Mouse (Mus musculus) cerebellum, adult 18-20 months (tissue): ENCODE data around the gene Gm9913.

Experiments used
- DNase-seq, 2 experiments: peaks; one replicate each; pipeline ENCODE4 v3.0.0; 2021

Gene Gm9913

DNA sequence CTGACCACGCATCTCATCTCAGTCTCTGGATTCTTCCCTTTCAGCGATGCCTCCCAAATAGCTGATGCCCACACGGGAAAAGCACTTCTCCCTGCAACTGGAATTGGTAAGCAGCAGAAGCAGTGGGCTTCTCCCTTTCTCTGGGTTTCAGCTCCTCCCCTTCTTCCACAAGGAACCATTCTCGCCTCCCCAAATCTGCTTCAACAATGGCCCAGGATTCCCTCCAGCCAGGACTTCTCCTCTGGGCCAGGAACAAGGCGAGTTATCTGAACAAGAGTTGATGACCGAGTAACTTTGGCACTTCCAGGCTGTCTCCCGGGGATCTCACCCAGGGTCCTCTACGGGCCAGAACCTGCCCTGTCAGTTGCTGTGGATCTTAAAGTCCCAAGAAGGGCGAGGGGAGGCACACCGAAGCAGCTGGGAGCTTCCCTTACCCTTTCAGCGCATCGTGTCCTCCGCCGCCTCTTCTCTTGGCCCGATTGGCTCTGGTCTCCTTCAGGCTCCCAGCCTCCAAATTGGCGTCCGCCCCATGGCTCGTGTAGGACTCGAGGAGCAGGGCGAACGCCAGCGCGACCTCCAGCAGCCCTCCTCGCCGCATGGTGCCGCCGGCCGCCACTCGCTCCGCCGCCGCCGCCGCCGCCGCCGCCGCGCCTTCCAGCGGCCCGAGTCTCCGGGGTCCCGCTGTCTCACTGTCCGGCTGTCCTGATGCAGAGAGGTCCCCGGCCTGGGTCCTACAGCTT lies at the start of gene Gm9913:
Gene Gm9913 (plus strand): TSS at position 84 of the 740 bp plus-strand sequence.
- DNase-seq, result peak; percentile 5 to 8

GRCm38 (mm10) chr2:125456059-125456789 lies 48.7 kb upstream of the Gm9913 start:
- no peak for DNase-seq

DNA sequence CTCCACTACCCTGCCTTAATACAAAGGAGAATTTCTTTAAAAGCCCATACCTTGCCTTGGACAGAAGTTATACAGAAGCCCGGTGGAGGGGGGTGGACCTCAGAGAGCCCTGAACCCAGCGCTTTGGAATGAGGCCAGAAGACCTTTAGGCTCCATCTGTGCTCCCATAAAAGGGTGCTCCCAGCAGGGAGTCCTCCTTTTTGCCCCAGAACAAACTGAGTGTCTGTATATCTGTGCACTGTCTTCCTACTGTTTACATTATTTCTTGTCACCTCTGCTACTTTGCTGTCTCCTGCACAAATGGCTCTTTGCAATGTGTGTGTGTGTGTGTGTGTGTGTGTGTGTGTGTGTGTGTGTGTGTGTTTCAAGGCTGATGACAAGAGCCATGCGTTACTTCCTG lies 45.8 kb upstream of the Gm9913 start:
- DNase-seq, result no peak

DNA sequence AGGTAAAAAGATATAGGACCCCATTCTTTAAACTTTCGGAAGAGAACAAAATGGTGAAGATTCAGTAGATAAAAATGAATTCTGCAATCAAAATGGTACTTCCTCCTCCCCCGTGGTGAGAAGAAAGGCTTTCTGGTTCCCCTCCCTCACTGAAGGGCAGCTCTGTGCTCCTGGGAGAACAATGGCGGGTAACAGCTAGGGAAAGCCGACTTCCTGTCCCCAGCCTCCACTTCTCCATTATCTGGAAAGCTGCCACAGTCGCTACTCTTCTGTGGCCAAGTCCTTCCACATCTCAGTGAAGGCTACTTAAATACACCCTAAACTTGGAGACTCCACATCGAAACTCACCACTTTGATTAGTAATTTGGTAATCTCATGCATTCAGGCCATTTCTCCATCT lies 40.9 kb upstream of the Gm9913 start:
- no peak for DNase-seq

GRCm38 (mm10) chr2:125470553-125471295 lies 34.2 kb upstream of the Gm9913 start:
- no peak for DNase-seq

DNA sequence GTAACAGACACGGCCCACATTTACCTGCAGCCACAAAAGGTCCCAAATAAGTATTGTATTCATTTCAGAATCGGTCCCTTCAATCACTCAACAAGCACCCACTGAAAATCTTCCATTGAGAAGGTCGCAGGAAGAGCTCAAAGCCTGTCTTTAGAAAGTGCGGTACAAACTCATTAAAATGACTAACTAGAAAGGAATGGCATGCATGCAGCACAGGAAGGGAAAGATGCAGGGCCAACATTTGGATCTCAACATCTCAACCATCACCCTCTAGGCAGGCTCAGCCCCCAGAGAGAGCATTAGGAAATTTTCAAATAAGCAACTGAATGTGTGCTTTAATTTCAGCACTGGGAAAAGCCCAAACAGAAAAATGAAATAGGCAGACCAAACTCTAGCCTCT lies 33.2 kb upstream of the Gm9913 start:
- DNase-seq, result no peak

GRCm38 (mm10) chr2:125473228-125473627 lies 31.7 kb upstream of the Gm9913 start:
- DNase-seq, result no peak

GRCm38 (mm10) chr2:125474690-125475089 lies 30.2 kb upstream of the Gm9913 start:
- DNase-seq, result no peak

- no peak for DNase-seq
Observed at GRCm38 (mm10) chr2:125476231-125476630, 28.7 kb upstream of the Gm9913 start.

GRCm38 (mm10) chr2:125477367-125477766 lies 27.5 kb upstream of the Gm9913 start:
- no peak for DNase-seq

GRCm38 (mm10) chr2:125478705-125479104 lies 26.2 kb upstream of the Gm9913 start:
- no peak for DNase-seq

DNA sequence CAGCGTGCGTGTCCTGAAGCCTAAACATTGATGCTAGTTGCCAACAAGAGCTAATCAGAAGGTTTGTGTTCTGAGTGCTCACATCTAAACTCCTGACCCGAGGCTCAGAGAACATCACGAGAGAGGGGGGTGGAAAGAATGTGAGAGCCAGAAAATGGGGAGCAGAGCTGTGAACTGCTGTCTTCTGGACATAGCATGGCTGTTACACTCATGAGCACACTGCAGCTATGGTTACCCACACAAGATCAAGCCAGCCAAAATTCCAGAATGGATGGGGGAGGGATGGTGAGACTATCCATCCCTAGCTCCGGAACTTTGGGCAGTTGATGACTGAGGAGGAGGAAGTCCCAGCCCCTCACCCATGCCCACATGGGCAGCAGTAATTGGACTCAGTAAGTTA lies 24.8 kb upstream of the Gm9913 start:
- no peak for DNase-seq

GRCm38 (mm10) chr2:125481116-125481515 lies 23.8 kb upstream of the Gm9913 start:
- no peak for DNase-seq

DNA sequence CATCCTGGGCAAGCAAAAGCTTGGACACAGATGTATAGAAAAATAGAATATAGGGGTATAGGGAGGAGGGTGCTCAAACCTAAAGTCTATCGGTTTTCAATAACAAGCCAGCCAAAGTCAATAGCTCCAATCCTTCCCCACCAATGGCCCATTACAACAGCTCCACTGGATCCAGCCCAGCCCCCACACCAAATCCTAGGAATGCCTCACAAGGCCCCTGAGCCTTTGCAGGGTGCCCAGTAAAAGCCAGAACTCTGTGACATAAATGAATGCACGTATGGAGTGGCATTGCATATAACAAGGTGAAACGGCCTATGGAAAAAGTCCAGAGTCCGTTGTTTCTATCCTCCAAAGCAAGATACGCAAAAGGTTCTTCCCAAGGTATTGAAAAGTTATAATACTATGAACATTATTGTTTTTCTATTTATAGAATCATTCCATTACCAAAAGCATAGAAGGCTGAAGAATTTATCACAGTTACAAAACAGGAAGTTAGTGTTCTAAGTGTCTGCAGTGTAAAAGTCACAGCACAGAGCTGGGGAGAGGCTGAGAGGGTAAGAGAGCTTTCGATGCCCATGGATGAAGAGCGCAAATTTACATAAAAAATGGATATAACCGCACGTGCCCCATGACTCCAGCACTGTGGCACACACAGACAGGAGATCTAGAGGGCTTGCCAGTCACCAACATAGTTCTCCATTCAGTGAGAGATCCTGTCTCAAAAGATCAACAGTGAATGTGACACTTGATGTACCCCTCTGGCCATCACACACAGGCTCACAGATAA lies 23.2 kb upstream of the Gm9913 start:
- DNase-seq, result no peak

- DNase-seq, result no peak
Observed at GRCm38 (mm10) chr2:125484164-125484563, 20.7 kb upstream of the Gm9913 start.

GRCm38 (mm10) chr2:125484910-125485309 lies 20.0 kb upstream of the Gm9913 start:
- no peak for DNase-seq

GRCm38 (mm10) chr2:125489979-125490378 lies 14.9 kb upstream of the Gm9913 start:
- DNase-seq, result no peak

DNA sequence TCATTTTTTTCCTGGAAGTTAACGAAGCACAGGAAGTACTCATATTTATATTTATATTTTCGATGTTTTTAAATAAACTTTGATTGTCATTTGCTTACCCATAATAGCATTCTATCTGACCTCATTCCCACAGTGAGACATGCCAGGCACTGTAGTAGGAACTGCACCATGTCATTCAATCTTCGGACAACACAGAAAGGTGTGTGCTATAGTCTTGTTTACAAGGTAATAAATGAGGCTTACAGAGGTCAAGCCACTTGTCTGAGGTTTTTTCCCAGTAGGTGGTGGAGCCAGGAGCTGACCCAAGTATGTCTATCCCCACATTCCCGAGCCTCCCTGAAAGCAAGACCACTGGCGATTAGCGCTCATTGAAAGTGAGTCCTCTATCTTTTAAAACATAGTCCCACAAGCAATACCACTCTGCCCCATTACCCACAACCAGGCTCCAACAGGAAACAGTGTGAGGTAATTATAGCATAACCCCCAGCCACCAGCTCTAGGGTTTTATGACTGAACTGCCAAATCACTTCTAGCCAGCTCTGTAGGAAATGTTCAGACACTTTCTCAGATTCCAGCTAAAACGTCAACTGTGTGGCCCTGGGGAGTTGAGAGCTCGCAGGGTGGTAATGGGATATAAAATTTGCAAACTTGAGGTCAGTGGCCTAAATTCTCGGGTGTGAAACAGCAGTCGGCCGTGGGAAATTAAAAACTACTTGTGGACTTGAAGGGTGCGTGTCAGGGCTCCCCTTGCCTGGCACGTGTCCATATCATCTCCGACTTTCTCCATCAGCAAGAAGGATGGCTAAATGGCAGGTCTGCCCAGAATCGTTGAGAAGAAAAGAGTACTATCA lies 12.6 kb upstream of the Gm9913 start:
- DNase-seq, result no peak

GRCm38 (mm10) chr2:125494291-125494690 lies 10.6 kb upstream of the Gm9913 start:
- no peak for DNase-seq

- no peak for DNase-seq
Observed at GRCm38 (mm10) chr2:125494831-125495812, 9.8 kb upstream of the Gm9913 start.

DNA sequence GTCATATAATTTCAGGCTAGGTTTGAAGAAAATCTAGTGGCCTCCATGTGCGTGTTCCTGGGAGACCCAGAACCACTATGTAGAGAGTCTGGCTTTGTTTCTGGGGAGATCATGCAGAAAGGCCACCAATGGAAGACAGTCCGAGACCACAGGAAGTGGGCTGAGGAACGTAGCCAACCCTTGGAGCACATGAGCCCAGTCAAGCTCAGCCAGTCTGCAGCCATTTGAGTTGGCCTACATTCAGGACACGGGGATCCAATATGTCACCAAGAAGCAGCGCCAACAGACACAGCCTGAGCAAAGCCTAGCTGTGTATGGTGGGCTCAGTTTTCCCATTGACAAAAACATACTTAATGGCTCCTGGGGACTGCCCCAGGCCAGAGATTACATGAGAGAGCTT lies 8.2 kb upstream of the Gm9913 start:
- peak; percentile 4 to 10 for DNase-seq
